Mouse (Mus musculus) left cerebral cortex, adult 9 months (tissue): ENCODE results near the gene Cisd3.
"Not testable (repeated sequence)": the region's sequence is repeated elsewhere in the genome, so short reads cannot be mapped to it uniquely, and the experiment has no call there.

Experiments
- DNase-seq, 2 experiments: peaks; one replicate each; pipeline ENCODE4 v3.0.0; 2022; ENCODE audit warnings: low spot score in 2 of 2

Gene Cisd3

GRCm38 (mm10) chr11:97711200-97711900 lies 25.7 kb downstream of the Cisd3 start:
- no peak for DNase-seq

- no peak for DNase-seq
Measured at GRCm38 (mm10) chr11:97712286-97712685, 26.7 kb downstream of the Cisd3 start.

GRCm38 (mm10) chr11:97713896-97714295 lies 28.3 kb downstream of the Cisd3 start:
- DNase-seq, result no peak

GRCm38 (mm10) chr11:97714356-97714755 lies 28.7 kb downstream of the Cisd3 start:
- no peak for DNase-seq

- no peak for DNase-seq
Measured at GRCm38 (mm10) chr11:97714784-97715760, 29.4 kb downstream of the Cisd3 start.

- DNase-seq, result no peak
Measured at GRCm38 (mm10) chr11:97716021-97716420, 30.4 kb downstream of the Cisd3 start.

- DNase-seq, result no peak
Measured at GRCm38 (mm10) chr11:97717369-97718280, 32.0 kb downstream of the Cisd3 start.

GRCm38 (mm10) chr11:97718281-97718860 lies 32.7 kb downstream of the Cisd3 start:
- DNase-seq, result no peak

GRCm38 (mm10) chr11:97719041-97719440 lies 33.4 kb downstream of the Cisd3 start:
- no peak for DNase-seq

- no peak for DNase-seq
Measured at GRCm38 (mm10) chr11:97721338-97721737, 35.7 kb downstream of the Cisd3 start.

GRCm38 (mm10) chr11:97723709-97724108 lies 38.1 kb downstream of the Cisd3 start:
- no peak for DNase-seq

- no peak for DNase-seq
Measured at GRCm38 (mm10) chr11:97728311-97728710, 42.7 kb downstream of the Cisd3 start.

- no peak for DNase-seq
Measured at GRCm38 (mm10) chr11:97728730-97729129, 43.1 kb downstream of the Cisd3 start.

- DNase-seq, result no peak
Measured at GRCm38 (mm10) chr11:97733689-97734088, 48.1 kb downstream of the Cisd3 start.

GRCm38 (mm10) chr11:97734810-97735209 lies 49.2 kb downstream of the Cisd3 start:
- not testable (repeated sequence) for DNase-seq

- no peak for DNase-seq
Measured at GRCm38 (mm10) chr11:97736645-97737044, 51.0 kb downstream of the Cisd3 start.

- no peak for DNase-seq
Measured at GRCm38 (mm10) chr11:97737600-97737999, 52.0 kb downstream of the Cisd3 start.
